Mouse (Mus musculus): Measurements from ENCODE around the gene Chmp4b. TPM values are rescaled to one million over a fixed set of nuclear protein-coding genes. Genes with fewer than 3 reads are reported as not detected.

Gene Chmp4b
- polyA plus RNA-seq, 1 experiment = not detected

GRCm38 (mm10) chr2:154614841-154615576, 36.5 kb upstream of the Chmp4b start:
- no peak overlapping the region for H3K27ac ChIP-seq (ENCODE audit: insufficient read depth, low read depth, low read length)
- 57% methylated on average over 19 of the region's 19 CpGs for WGBS

DNA sequence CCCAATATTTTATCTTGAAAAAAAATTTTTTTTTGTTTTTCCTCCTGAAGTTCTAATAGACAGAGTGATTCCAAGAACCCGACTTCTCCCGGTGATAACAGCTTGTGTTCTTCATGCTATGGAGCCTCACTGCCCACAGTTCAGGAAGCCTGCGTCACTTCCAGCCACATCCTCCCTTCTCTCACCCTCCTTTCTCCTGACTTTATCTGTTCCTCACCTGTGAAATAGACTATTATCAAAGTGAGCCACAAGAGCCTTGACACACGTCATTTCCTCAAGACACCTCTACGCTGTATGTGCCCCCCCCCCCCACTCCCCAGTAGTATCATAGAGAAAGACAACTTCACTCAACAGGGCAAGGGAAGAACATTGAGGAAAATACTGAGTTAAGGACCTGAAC, 35.8 kb upstream of the Chmp4b start:
- WGBS = 92% methylated on average over 5 of the region's 5 CpGs
- peaks cover 7% of the 10 kb centered on the region for H3K4me1 ChIP-seq (ENCODE audit: control insufficient read depth, insufficient read depth, low read length)
- no peak overlapping the region for H3K27ac ChIP-seq (ENCODE audit: insufficient read depth, low read depth, low read length)
- no peak overlapping the region for H3K4me3 ChIP-seq (ENCODE audit: insufficient read depth, low read depth, low read length)
- TF ChIP-seq CTCF (IDR thresholded peaks at IDR 0.05; ENCODE audit: insufficient read depth, low read depth, low read length) = no peak
- no peak for TF ChIP-seq POLR2A (IDR thresholded peaks at IDR 0.05; ENCODE audit: insufficient read depth, low read depth, low read length)

More at GRCm38 (mm10) chr2:154614841-154615576, 36.5 kb upstream of the Chmp4b start:
- Histone ChIP-seq H3K4me1 (ENCODE audit: control insufficient read depth, insufficient read depth, low read length) (peaks cover 7% of the 10 kb centered on the region), H3K4me3 (ENCODE audit: insufficient read depth, low read depth, low read length) (no peak overlapping the region)
- TF ChIP-seq CTCF (IDR thresholded peaks at IDR 0.05; ENCODE audit: insufficient read depth, low read depth, low read length) (no peak), POLR2A (IDR thresholded peaks at IDR 0.05; ENCODE audit: insufficient read depth, low read depth, low read length) (no peak)

DNA sequence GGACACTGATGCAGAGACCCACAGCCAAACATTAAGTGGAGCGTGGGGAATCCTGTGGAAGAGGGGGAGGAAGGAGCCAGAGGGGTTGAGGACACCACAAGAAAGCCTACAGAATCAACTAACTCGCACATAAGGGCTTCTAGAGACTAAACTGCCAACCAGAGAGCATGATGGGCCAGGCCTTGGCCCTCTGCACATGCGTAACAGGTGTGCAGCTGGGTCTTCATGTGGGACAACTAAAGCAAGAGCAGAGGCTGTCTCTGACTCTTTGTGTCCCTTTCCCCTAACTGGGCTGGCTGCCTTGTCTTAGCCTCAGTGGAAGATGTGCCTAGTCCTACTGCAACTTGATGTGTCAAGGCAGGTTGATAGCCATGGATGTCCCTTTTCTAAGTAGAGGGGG, 34.4 kb upstream of the Chmp4b start:
- TF ChIP-seq POLR2A (IDR thresholded peaks at IDR 0.05; ENCODE audit: insufficient read depth, low read depth, low read length) (no peak), CTCF (IDR thresholded peaks at IDR 0.05; ENCODE audit: insufficient read depth, low read depth, low read length) (no peak)
- H3K4me1 ChIP-seq (ENCODE audit: control insufficient read depth, insufficient read depth, low read length) = peaks cover 7% of the 10 kb centered on the region
- 91% methylated on average over 3 of the region's 3 CpGs for WGBS
- no peak overlapping the region for H3K4me3 ChIP-seq (ENCODE audit: insufficient read depth, low read depth, low read length)
- no peak overlapping the region for H3K27ac ChIP-seq (ENCODE audit: insufficient read depth, low read depth, low read length)

- H3K27ac ChIP-seq (ENCODE audit: insufficient read depth, low read depth, low read length) = no peak overlapping the region
- H3K4me1 ChIP-seq (ENCODE audit: control insufficient read depth, insufficient read depth, low read length) = no peaks in the 10 kb centered on the region; the same call in 1 of the 2 replicates
- 86% methylated on average over 5 of the region's 5 CpGs for WGBS
- no peak for TF ChIP-seq POLR2A (IDR thresholded peaks at IDR 0.05; ENCODE audit: insufficient read depth, low read depth, low read length)
- no peak for TF ChIP-seq CTCF (IDR thresholded peaks at IDR 0.05; ENCODE audit: insufficient read depth, low read depth, low read length)
- no peak overlapping the region for H3K4me3 ChIP-seq (ENCODE audit: insufficient read depth, low read depth, low read length)
Observed at GRCm38 (mm10) chr2:154621684-154622083, 29.8 kb upstream of the Chmp4b start.

DNA sequence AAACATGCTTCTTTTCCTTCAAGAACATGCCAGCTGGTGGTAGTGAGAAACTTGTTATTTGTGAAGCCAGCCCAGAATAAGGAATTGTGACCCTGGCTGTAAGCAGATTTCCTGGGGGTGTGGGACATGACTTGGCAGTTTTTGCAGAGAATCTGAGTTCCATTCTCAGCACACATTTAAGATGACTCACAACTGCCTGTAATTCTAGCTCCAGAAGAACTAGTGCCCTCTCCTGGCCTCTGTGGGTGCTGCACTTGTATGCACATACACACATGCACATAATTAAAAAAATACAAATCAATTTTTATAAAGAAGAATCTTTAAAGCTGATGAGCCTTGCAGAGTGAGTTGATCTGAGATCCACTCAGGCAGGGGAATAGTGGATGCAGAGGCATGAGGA, 27.4 kb upstream of the Chmp4b start:
- H3K4me1 ChIP-seq (ENCODE audit: control insufficient read depth, insufficient read depth, low read length) = no peaks in the 10 kb centered on the region; the same call in 1 of the 2 replicates
- TF ChIP-seq CTCF (IDR thresholded peaks at IDR 0.05; ENCODE audit: insufficient read depth, low read depth, low read length) (no peak), POLR2A (IDR thresholded peaks at IDR 0.05; ENCODE audit: insufficient read depth, low read depth, low read length) (no peak)
- H3K4me3 ChIP-seq (ENCODE audit: insufficient read depth, low read depth, low read length) = no peak overlapping the region
- H3K27ac ChIP-seq (ENCODE audit: insufficient read depth, low read depth, low read length) = no peak overlapping the region

- Histone ChIP-seq H3K4me3 (ENCODE audit: insufficient read depth, low read depth, low read length) (no peak overlapping the region), H3K27ac (ENCODE audit: insufficient read depth, low read depth, low read length) (no peak overlapping the region), H3K4me1 (ENCODE audit: control insufficient read depth, insufficient read depth, low read length) (no peaks in the 10 kb centered on the region)
- WGBS = 76% methylated on average over 5 of the region's 5 CpGs
- TF ChIP-seq CTCF (IDR thresholded peaks at IDR 0.05; ENCODE audit: insufficient read depth, low read depth, low read length) (no peak), POLR2A (IDR thresholded peaks at IDR 0.05; ENCODE audit: insufficient read depth, low read depth, low read length) (no peak)
Observed at GRCm38 (mm10) chr2:154630531-154630930, 21.0 kb upstream of the Chmp4b start.

DNA sequence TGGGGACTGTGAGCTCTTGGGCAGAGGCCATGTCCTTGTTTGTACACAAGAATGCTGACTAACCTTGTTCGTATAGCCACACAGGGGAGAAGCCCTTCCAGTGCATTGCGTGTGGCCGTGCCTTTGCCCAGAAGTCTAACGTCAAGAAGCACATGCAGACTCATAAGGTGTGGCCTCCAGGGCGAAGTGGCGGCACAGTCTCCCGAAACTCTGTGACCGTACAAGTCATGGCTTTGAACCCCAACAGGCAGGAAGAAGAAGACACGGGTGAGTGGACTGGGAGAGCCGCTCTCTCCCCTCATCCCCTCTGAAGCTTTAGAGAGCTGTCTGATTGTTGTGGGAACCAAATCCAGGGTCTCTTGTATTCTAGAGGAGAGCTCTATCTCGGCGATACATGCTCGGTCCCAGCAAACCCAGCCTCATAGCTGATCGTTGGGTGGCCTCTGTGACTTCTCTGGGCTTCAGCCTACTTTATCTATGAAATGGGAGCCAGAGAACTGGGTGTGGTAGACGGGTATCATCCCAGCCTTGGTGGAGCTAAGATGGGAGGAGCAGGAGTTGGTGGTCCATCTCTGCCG, 19.2 kb upstream of the Chmp4b start:
- no peaks in the 10 kb centered on the region for H3K4me1 ChIP-seq (ENCODE audit: control insufficient read depth, insufficient read depth, low read length)
- TF ChIP-seq POLR2A (IDR thresholded peaks at IDR 0.05; ENCODE audit: insufficient read depth, low read depth, low read length) = no peak
- no peak for TF ChIP-seq CTCF (IDR thresholded peaks at IDR 0.05; ENCODE audit: insufficient read depth, low read depth, low read length)
- no peak overlapping the region for H3K27ac ChIP-seq (ENCODE audit: insufficient read depth, low read depth, low read length)
- H3K4me3 ChIP-seq (ENCODE audit: insufficient read depth, low read depth, low read length) = no peak overlapping the region
- 93% methylated on average over 16 of the region's 16 CpGs for WGBS

- 94% methylated on average over 5 of the region's 5 CpGs for WGBS
- H3K27ac ChIP-seq (ENCODE audit: insufficient read depth, low read depth, low read length) = no peak overlapping the region
- H3K4me3 ChIP-seq (ENCODE audit: insufficient read depth, low read depth, low read length) = no peak overlapping the region
- TF ChIP-seq CTCF (IDR thresholded peaks at IDR 0.05; ENCODE audit: insufficient read depth, low read depth, low read length) = no peak
- TF ChIP-seq POLR2A (IDR thresholded peaks at IDR 0.05; ENCODE audit: insufficient read depth, low read depth, low read length) = no peak
- no peaks in the 10 kb centered on the region for H3K4me1 ChIP-seq (ENCODE audit: control insufficient read depth, insufficient read depth, low read length)
Observed at GRCm38 (mm10) chr2:154633039-154633742, 18.3 kb upstream of the Chmp4b start.
